Mouse (Mus musculus): Measurements from ENCODE around the gene Nap1l5.

Gene Nap1l5

GRCm38 (mm10) chr6:58906852-58907261, at the start of gene Nap1l5:
TSS of gene Nap1l5 (minus strand) at chr6:58907076.
- DNase-seq (ENCODE audit: low spot score in 2 of 2), result no peak

DNA sequence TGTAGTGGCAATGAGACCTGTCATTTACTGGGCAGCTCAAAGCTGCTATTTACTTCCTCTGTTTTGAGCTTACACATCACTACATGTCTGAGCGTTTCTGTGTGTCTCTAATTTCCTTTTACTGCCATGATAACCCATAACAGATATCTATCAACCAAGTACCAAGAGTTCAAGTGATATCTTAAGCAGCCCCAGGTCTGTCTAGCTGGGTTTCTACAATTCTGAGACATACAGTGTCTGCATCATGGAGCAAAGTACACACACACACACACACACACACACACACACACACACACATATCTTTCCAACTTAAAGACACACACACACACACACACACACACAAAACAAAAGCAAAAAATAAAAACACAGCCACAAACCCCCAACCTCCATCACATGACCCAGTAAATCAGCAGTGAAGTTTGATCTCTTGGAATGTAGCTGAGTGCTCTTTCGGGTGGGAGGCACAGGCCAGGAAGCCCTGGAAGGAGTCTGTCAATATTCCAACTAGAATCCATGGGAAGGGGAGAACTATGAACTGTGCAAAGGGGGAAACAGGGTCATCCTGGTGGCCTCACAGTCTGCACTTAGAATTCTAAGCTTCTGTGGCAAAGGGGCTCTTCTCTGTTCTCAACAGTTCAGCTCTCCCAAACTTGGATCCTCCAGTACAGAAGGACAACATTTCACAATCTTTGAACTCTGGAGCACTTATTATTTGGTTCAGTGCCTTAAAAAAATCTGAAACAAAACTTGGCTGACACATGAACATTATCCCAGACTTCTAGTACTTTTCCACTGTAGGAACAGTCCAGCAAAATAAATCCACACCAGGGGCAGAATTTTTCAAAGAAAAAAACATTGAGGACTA, 44.5 kb upstream of the Nap1l5 start:
- no peak for DNase-seq (ENCODE audit: low spot score in 2 of 2)

DNA sequence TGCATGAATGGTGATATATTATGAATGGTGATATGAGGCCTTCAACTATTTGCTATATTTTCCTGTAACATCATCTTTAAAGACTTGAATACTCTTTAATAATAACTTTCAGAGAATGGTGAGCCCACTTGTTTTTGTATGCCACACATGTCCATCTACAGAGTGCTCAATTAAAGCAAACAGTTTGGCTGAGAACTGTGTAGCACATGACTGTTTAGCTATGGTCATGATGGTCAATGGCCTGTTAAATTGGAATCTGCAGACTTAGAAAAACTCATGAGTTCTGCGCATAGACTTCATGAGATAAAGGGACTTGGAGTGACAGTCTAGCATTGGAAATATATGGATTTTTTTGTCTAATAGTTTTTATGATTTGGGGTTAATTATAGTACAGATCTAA, 43.5 kb upstream of the Nap1l5 start:
- no peak for DNase-seq (ENCODE audit: low spot score in 2 of 2)

GRCm38 (mm10) chr6:58946840-58947239, 40.0 kb upstream of the Nap1l5 start:
- DNase-seq (ENCODE audit: low spot score in 2 of 2), result no peak

- DNase-seq (ENCODE audit: low spot score in 2 of 2), result no peak
Observed at GRCm38 (mm10) chr6:58946246-58946645, 39.4 kb upstream of the Nap1l5 start.

DNA sequence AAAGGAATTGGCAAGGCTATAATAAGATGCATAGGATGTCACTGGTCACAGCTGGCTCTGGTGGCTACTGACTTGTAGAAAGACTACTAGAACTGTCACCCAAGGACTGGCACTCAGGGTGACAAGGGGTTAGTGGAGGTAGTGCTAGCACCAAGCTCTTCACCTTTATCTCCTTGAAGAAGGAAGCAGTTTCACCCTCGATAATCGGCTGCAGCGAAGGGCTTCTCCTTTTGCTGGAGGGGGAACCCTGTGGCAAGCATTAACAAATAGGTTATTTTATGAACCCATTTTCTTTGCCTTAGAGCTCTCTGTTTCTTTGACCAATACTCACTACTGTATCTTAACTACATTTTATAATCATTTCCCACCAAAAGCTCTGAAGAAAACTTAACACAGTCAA, 37.1 kb upstream of the Nap1l5 start:
- DNase-seq (ENCODE audit: low spot score in 2 of 2), result no peak

DNA sequence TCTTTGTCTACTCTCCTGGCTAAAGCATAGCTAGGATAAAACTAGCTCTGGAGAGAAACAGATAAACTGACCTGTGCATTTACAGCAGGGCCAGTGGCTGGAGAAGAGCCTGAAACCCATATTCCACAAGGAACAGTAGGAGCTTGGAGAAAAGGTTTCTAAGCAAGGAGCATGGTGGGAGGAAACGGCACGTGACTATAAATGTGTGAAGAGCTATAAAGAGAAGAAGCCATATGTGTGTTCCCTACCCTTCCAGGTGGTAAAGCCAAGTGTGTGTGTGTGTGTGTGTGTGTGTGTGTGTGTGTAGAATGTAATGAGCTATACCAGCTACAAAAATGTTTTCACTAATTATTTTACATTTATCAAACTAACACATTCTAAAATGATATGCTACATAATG, 35.4 kb upstream of the Nap1l5 start:
- no peak for DNase-seq (ENCODE audit: low spot score in 2 of 2)

GRCm38 (mm10) chr6:58937726-58938125, 30.9 kb upstream of the Nap1l5 start:
- no peak for DNase-seq (ENCODE audit: low spot score in 2 of 2)

GRCm38 (mm10) chr6:58934144-58934543, 27.3 kb upstream of the Nap1l5 start:
- no peak for DNase-seq (ENCODE audit: low spot score in 2 of 2)

GRCm38 (mm10) chr6:58933189-58933913, 26.5 kb upstream of the Nap1l5 start:
- DNase-seq (ENCODE audit: low spot score in 2 of 2), result no peak

DNA sequence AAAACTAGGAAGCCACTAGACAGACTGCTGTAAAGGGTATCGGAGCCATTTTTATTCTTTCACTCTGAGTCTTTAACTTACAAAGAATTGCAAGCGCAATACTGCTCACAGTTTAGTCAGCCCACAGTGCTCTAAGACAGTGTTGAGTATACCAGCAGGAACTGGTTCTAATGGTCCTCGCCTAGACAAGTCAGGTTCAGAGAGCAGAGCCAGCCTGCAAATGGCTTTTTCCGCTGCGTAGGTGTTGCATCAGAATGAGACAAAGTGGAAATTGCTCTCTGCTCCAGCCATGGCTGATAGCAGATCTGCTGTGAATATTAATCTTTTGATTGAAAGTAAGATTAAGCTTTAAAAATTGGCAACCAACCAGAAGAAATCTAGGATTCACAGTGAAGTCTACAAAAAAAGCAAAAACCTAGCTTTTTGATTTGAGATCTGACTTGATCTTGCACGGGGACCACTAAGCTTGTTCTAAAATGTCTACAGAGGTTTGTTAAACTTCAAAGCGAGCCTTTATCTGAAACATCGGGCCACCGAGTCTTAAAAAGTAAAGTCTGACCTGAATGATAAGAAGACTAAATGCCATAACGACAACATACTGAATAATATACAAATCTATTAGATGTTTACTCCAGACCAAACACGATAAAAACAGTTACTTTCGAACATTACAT, 25.8 kb upstream of the Nap1l5 start:
- DNase-seq (ENCODE audit: low spot score in 2 of 2), result no peak

DNA sequence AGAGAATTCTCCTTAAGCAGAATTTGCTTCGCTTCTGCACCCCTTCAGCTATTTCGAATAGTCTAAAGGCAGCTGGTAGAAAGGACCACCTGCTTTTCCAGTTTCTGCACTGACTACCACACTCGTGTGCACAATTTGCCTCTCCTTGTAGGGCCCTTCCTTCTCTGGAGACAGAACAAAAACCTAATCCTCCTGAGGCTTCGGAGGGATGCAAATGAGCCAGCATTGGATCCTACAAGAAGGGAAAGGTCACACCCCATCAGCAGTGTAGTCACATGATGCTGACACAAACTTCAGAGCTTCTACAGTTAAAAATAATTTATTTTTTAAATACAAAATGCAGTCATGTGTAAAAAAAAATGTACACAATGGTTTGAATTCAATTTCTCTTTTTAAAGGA, 24.3 kb upstream of the Nap1l5 start:
- no peak for DNase-seq (ENCODE audit: low spot score in 2 of 2)

DNA sequence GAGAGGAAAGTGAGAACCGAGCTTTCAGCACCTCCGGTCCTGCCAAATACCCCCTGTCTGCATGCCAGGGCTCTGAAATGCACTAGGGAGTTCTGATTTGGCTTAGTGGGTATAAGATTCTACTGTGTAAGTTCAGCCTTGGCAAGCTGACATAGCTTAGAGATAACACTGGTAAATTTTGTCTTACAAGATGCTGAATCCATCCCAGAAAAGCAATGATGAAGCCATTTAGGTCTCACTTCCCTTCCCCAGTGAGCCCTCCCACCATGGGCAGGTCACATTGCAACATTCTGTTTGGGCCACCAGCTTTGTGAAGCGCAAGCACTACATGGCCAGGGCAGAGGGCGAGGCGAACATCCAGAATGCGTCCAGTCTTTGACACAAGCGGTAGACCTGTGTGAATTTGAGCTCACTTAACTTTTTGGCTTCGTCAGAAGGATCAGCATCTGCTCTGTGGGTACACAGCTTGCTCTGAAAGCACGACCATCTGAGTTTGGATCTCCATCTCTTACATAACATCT, 23.1 kb upstream of the Nap1l5 start:
- peak in 1 of 2 experiments; percentile 45 for DNase-seq (ENCODE audit: low spot score in 2 of 2)

DNA sequence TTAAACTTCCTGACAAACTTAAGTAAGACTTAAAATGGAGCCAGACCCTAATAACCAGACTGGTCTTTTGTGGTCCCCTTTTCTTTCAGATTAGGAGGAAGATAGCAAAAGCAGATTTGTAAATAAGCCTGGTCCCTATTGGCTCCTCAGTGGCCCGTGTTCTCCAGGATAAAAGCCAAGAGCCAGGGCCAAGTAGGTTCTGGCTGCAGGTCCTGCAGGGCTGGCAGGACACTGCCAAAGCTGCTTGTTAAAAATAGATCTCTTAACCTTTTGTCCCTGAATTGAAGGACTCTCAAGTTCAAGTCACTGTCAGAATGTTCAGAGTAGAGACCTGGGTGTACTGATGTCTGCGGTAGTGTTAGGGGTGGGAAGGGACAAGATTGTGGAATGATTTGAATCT, 21.0 kb upstream of the Nap1l5 start:
- DNase-seq (ENCODE audit: low spot score in 2 of 2), result peak in 1 of 2 experiments; percentile 41

DNA sequence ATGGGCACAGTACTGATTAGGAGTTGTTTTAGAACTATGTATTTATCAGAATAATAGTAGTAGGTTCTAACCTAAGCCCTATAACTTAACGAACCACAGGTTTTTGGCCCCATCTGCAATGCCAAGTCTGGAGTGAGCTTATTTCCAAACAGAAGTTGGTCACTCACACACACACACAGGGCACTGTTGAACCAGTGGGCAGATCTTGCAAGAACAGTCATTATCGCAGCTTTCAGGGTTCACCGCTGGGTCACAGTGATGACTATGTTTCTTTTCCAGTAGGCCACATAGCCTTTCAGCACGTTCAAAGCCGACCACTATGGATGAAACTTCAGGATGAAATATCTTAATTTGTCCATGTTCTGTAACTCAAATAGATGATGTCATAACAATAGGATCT, 15.6 kb upstream of the Nap1l5 start:
- no peak for DNase-seq (ENCODE audit: low spot score in 2 of 2)

DNA sequence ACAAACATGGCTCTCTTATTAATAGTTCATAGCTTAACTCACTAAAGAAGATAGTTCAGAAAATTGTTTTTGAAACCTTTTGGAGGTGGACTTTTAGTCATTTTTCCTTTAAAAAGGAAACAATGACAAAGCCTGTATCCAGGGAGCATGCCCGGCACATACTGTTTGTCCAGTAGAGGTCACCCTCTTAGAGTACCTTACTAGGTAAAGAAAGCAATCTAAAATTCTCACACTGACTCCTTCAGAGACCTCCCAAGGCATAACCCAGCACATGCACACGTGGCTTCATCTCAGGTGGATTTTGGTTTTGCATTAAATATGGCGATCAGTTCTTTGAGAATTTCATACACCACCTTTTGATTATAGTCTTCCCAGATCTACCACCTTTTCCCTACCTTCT, 14.7 kb upstream of the Nap1l5 start:
- DNase-seq (ENCODE audit: low spot score in 2 of 2), result no peak

DNA sequence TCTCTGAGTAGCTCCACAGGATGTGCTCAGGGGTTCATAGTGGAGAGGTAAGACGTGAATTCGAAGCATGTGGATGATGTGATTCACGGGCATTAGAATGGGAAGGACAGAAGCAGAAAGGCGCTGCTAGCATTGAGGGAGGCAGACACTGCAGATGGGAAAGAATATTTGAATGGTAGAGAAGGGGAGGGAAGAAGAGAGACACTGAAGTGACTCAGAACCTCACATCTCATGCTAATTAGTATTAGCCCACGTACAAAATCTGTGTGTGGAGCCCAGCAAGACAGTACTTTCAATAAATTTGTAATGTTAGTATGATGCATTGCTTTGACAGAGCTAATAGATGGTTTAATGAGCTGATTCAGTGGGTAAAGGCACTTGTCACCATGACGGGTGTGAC, 13.9 kb upstream of the Nap1l5 start:
- no peak for DNase-seq (ENCODE audit: low spot score in 2 of 2)

DNA sequence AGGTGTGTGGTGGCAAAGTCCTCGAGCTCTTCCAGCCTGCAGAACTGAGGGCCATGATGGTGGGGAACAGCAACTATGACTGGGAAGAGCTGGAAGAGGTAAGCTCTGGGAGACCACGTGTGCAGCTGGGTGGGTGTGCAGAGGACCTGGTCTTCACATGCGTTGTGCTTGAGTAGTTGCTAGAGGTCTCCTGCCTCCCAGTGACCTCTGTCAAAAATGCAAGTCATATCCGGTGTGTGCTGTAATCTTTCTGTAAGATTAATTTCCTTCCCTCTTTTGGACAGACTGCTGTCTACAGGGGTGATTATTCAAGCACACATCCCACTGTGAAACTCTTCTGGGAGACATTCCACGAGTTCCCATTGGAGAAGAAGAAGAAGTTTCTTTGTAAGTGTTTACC, 9.6 kb upstream of the Nap1l5 start:
- no peak for DNase-seq (ENCODE audit: low spot score in 2 of 2)

DNA sequence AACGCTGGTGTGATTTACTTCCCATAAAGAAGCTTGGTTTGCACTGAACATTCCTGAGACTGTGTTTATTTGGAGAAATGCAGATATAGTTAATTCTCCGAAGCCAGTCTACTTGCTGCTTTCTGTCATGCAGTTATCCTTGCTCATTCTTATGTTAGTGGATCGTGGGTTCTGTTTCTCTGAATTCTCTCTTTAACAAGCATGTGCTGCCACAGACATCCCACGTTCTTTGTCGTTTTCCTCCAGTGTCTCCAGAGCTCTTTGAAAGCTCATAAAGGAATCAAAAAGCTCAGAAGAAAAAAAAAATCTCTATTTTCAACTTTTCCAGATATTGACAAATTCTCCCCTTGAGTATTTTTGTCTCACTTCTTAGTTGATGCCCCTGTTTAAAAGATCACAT, 7.1 kb upstream of the Nap1l5 start:
- no peak for DNase-seq (ENCODE audit: low spot score in 2 of 2)

DNA sequence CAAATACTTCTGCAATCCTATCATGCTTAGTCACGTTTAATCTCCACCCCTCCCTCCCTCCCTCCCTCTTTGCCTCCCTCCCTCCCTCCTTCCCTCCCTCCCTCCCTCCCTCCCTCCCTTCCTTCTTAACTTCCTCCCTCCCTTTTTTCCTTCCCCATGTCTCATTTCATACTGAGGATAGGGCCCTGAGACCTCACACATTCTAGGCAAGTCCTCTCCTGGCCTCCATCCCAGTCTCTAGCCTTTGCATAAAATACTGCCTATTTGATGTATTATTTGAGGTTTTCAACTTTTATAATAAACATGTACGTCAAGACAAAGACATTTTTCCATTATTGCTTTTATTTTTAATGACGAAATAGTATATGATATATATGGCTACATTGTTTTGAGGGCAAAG, 6.7 kb upstream of the Nap1l5 start:
- no peak for DNase-seq (ENCODE audit: low spot score in 2 of 2)

GRCm38 (mm10) chr6:58912842-58913241, 6.0 kb upstream of the Nap1l5 start:
- no peak for DNase-seq (ENCODE audit: low spot score in 2 of 2)

- DNase-seq (ENCODE audit: low spot score in 2 of 2), result no peak
Observed at GRCm38 (mm10) chr6:58907791-58908190, 915 bp upstream of the Nap1l5 start.

All from urinary bladder, postnatal 36 days (tissue).